Mouse (Mus musculus): Measurements from ENCODE around the gene Rfc5. TPM values are rescaled to one million over a fixed set of nuclear protein-coding genes. Genes with fewer than 3 reads are reported as not detected.
A peak's percentile ranks its signal among the peaks of the same experiment; 100 is the strongest.

Rfc5 gene
- polyA plus RNA-seq, 1 experiment from 2014 or later, result 130 TPM

DNA sequence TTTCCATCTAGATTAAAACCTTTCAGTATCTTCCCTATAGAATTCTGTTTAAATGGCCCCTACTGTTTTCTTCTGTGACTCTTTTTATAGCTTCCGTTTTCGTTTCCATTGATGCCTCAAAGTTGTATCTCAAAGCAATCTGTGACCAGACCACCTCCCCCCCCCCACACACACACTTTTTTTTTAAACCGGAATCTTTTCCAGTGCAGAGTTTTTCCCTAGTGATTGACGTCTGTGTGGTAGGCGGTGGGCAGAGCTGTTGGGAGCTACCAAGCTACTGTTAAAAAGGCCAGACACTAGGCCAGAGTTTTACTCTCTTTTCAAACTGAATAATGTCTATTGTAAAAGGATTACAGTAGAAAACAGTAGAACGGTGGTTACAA is 30.6 kb downstream of the Rfc5 start:
- H3K4me3 ChIP-seq, result peak overlapping the region; percentile 98
- peak overlapping the region; percentile 96 for H3K9ac ChIP-seq

DNA sequence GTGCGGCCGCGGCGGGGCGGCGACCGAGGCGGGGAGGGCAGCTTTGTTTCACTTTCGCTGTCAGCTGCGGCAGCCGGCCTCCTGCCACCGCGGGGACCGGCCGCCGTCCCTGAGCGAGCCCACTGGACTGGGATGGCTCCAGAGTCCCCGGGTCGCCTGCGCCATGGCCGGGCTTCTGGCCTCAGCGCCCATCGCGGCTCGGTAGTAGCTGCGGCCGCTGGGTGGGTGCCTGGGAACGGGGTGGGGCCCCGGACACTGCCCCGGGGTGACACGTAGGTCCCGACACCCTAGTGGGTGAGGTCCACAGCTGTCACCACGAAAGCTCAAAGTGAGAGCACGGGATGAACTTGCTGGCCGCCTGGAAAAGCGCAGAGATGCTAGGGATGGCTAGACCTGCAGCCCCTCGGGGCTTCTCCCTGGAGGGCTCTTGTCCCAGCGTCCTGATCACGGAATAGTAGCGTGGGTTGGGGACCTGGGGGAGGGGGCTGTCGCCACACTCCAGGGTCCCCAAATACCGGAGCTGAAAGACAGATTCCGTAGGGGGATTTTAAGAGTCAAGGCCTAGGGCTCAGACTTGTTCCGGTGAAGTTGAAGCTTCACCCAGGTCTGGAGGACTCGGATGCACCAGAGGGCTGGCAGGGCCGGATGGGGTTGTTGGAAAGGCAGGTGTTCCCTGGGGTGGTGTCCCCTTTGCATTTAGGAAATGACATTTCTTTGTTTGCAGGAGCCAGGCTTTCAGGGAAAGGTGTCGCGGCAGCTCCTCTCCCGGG is 31.2 kb downstream of the Rfc5 start:
- peaks cover 66% of the 10 kb centered on the region for H3K4me1 ChIP-seq
- peak; percentile 24 for ATAC-seq (ENCODE audit: borderline replicate concordance, extremely low read depth, low FRiP score, low TSS enrichment)
- no peaks in the 10 kb centered on the region for H3K36me3 ChIP-seq
- H3K27me3 ChIP-seq, result no peaks in the 10 kb centered on the region
- WGBS, result under 1% methylated on average over 45 of the region's 49 CpGs
- no peaks in the 10 kb centered on the region for H3K9me3 ChIP-seq
- H3K27ac ChIP-seq, result peak overlapping the region; percentile 96
- H3K4me2 ChIP-seq, result peak overlapping the region; percentile 86
- H3K4me3 ChIP-seq, result peak overlapping the region; percentile 98
- H3K9ac ChIP-seq, result peak overlapping the region; percentile 96

More for the DNA sequence above, 30.6 kb downstream of the Rfc5 start:
- no peak overlapping the region for H3K27ac ChIP-seq
- 8% methylated on average over 6 of the region's 6 CpGs for WGBS
- peaks cover 72% of the 10 kb centered on the region for H3K4me1 ChIP-seq
- no peaks in the 10 kb centered on the region for H3K36me3 ChIP-seq
- H3K9me3 ChIP-seq, result no peaks in the 10 kb centered on the region
- peak overlapping the region; percentile 86 for H3K4me2 ChIP-seq
- ATAC-seq (ENCODE audit: borderline replicate concordance, extremely low read depth, low FRiP score, low TSS enrichment), result no peak
- no peaks in the 10 kb centered on the region for H3K27me3 ChIP-seq

DNA sequence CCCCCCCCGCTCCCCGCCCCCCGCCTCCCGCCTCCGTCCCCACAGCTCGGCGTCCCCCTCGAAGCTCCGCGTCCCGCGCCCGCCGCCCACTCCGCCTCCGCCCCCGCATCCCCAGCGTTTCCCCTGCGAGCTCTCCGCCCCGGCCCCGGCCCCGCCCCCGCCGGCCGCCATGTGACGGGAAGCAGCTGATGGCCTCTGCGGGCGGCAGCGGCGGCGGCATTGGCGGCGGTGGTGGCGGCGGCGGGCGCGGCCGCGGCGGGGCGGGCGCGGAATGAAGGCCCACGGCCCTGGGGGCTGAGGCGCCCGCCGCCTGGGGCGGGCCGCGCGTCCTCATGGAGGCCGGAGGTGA is 31.7 kb downstream of the Rfc5 start, which contains the start of gene Wsb2:
Gene Wsb2 (plus strand): TSS at position 176 of the 349 bp plus-strand sequence.
- peak; percentile 81 for ATAC-seq (ENCODE audit: borderline replicate concordance, extremely low read depth, low FRiP score, low TSS enrichment)
- H3K4me3 ChIP-seq, result peak within 1 kb of the TSS; percentile 98
- 0% methylated on average over 13 of the region's 54 CpGs for WGBS
- peak within 1 kb of the TSS; percentile 96 for H3K9ac ChIP-seq
- no peaks in the 10 kb centered on the region; the same call in 1 of the 2 replicates for H3K36me3 ChIP-seq
- peak within 1 kb of the TSS; percentile 96 for H3K27ac ChIP-seq
- peak within 1 kb of the TSS; percentile 86 for H3K4me2 ChIP-seq
- H3K27me3 ChIP-seq, result no peaks in the 10 kb centered on the region
- peaks cover 60% of the 10 kb centered on the region for H3K4me1 ChIP-seq
- H3K9me3 ChIP-seq, result no peaks in the 10 kb centered on the region

DNA sequence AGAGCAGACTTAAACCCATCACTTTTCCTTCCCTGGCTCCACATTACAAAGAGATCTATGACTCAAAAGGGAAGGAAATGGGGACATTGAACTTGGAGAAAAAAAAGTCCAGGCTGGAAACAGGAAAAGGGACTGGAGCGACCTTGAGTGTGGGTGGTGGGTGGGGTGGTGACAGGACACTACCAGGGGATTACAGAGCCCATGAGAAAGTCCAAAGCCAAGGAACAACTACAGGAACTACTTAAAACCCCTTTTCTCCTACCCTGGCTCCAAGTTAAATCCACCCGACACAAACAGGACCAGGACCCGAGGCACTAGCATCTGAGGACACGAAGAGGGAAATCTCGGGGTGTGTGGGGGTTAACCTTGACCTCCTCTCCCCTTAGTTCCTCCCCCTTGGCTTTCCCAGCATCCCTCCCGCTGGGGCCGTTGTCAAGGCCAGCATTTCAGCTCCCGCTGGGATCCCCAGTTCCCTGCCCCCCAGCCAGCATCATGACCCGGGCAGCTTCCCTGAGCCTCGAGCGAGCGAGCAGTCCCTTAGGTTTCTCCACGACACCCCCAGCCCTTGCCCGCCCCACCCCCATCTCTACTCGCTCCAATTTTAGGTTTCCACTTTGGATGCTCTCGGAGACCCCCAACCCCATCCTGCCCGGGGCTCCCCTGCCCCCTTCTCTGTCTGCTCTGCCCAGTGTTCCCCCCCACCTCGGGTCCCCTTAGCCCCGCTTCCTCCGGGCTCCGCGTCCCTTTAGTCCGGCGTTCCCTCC is 32.3 kb downstream of the Rfc5 start:
- no peaks in the 10 kb centered on the region for H3K9me3 ChIP-seq
- peak; percentile 47; the same call in 1 of the 2 replicates for ATAC-seq (ENCODE audit: borderline replicate concordance, extremely low read depth, low FRiP score, low TSS enrichment)
- H3K4me3 ChIP-seq, result peak overlapping the region; percentile 98
- peak overlapping the region; percentile 96 for H3K27ac ChIP-seq
- H3K27me3 ChIP-seq, result no peaks in the 10 kb centered on the region
- H3K4me2 ChIP-seq, result peak overlapping the region; percentile 86
- H3K4me1 ChIP-seq, result peaks cover 56% of the 10 kb centered on the region
- no peaks in the 10 kb centered on the region; the same call in 1 of the 2 replicates for H3K36me3 ChIP-seq
- 0% methylated on average over 17 of the region's 24 CpGs for WGBS
- peak overlapping the region; percentile 96 for H3K9ac ChIP-seq

DNA sequence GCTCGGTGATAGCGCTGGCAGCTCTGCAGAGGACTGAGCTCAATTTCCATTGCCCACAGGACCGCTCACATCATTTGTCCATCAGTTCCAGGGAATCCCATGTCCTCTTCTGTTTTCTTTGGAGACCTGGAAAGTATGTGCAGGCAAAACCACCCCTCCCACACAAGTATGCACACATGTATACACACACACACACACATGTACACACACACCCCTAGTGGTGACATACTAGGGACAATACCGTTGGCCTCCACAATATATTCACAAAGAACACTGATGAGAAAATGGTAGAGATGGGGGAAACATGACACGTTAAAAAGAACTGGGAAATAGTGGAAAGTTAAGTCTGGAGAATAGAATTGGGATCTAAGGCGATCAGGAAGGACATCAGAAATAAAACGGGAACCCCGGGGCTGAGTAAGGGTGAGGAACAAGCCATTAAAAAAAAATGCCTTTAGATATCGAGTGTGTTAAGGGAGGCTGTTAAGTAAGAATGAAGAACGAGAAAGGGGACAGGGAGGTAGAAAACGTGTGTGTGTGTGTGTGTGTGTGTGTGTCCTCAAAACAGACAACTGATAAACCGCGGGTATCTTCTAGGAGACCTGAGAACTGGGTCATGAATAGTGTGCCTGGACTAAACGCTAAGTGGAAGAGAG is 33.1 kb downstream of the Rfc5 start:
- Histone ChIP-seq H3K4me1 (peaks cover 50% of the 10 kb centered on the region), H3K9me3 (no peaks in the 10 kb centered on the region), H3K27ac (peak overlapping the region; percentile 96), H3K9ac (no peak overlapping the region), H3K27me3 (no peaks in the 10 kb centered on the region), H3K36me3 (no peaks in the 10 kb centered on the region; the same call in 1 of the 2 replicates), H3K4me2 (peak overlapping the region; percentile 86), H3K4me3 (peak overlapping the region; percentile 98; the same call in 1 of the 2 replicates)
- no peak for ATAC-seq (ENCODE audit: borderline replicate concordance, extremely low read depth, low FRiP score, low TSS enrichment)
- 28% methylated on average over 14 of the region's 14 CpGs for WGBS

DNA sequence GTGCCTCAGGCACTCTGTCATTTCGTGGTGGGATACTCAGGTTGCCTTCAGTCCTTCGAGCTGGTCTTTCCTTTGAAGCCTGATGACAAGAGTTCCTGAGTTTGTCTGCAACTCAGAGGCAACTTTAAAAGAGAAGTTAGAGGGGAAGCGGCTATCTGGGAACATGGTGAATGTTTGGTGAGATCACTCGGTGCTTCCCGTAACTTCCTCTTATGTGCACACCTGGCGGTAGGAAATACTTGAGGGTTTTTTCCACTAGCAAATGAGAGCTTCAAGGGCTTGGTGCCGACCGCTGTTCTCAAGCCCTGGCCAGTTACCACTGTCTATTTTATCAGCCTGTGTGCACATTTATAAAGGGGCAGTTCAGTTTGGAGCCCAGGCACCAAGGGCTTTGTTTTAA is 34.7 kb downstream of the Rfc5 start:
- no peak for ATAC-seq (ENCODE audit: borderline replicate concordance, extremely low read depth, low FRiP score, low TSS enrichment)
- H3K36me3 ChIP-seq, result peaks cover 6% of the 10 kb centered on the region; the same call in 1 of the 2 replicates
- no peaks in the 10 kb centered on the region for H3K9me3 ChIP-seq
- H3K4me3 ChIP-seq, result no peak overlapping the region
- WGBS, result 53% methylated on average over 8 of the region's 8 CpGs
- H3K4me2 ChIP-seq, result no peak overlapping the region
- H3K4me1 ChIP-seq, result peaks cover 33% of the 10 kb centered on the region
- H3K27ac ChIP-seq, result no peak overlapping the region
- H3K27me3 ChIP-seq, result no peaks in the 10 kb centered on the region
- H3K9ac ChIP-seq, result no peak overlapping the region

DNA sequence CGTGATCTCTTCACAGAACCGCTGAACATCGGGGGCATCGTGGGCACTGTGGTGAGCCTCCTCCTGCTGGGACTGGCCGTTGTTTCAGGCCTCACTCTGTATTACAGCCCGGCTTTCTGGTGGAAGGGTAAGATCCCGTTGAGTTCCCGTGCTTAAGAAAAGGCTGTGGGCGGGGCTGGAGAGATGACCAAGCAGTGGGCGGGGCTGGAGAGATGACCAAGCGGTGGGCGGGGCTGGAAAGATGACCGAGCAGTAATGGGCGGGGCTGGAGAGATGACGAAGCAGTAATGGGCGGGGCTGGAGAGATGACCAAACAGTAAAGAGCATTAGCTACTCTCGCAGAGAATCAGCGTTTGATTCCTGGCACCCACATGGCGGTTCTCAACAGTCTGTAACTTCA is 40.6 kb downstream of the Rfc5 start:
- Histone ChIP-seq H3K36me3 (peaks cover 18% of the 10 kb centered on the region; the same call in 1 of the 2 replicates), H3K4me2 (no peak overlapping the region), H3K27me3 (no peaks in the 10 kb centered on the region), H3K4me3 (no peak overlapping the region), H3K4me1 (no peaks in the 10 kb centered on the region), H3K27ac (no peak overlapping the region), H3K9me3 (no peaks in the 10 kb centered on the region), H3K9ac (no peak overlapping the region)
- ATAC-seq (ENCODE audit: borderline replicate concordance, extremely low read depth, low FRiP score, low TSS enrichment), result peak; percentile 65; the same call in 1 of the 2 replicates
- 39% methylated on average over 19 of the region's 19 CpGs for WGBS

DNA sequence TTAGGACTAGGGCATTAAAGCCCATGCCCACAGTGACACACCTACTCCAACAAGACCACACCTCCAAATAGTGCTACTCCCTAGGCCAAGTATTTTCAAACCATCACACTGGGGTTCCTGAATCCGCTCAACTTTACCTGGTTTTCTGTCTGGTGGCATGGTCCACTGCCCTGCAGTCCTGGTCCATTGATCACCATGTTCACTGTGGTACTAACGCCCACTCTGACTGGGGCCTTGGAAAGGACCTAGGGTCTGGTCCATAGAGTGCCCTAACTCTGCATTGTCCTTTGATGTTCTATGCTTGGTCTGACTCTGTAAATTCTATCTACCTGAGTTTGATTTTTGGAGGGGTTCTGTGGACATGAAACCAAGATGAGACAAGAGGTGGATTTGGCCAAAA is 41.0 kb downstream of the Rfc5 start:
- H3K4me1 ChIP-seq, result no peaks in the 10 kb centered on the region
- no peak overlapping the region for H3K4me2 ChIP-seq
- no peak overlapping the region for H3K27ac ChIP-seq
- peaks cover 18% of the 10 kb centered on the region; the same call in 1 of the 2 replicates for H3K36me3 ChIP-seq
- no peak overlapping the region for H3K9ac ChIP-seq
- no peak overlapping the region for H3K4me3 ChIP-seq
- H3K27me3 ChIP-seq, result no peaks in the 10 kb centered on the region
- ATAC-seq (ENCODE audit: borderline replicate concordance, extremely low read depth, low FRiP score, low TSS enrichment), result no peak
- 93% methylated on average over 2 of the region's 2 CpGs for WGBS
- H3K9me3 ChIP-seq, result no peaks in the 10 kb centered on the region

DNA sequence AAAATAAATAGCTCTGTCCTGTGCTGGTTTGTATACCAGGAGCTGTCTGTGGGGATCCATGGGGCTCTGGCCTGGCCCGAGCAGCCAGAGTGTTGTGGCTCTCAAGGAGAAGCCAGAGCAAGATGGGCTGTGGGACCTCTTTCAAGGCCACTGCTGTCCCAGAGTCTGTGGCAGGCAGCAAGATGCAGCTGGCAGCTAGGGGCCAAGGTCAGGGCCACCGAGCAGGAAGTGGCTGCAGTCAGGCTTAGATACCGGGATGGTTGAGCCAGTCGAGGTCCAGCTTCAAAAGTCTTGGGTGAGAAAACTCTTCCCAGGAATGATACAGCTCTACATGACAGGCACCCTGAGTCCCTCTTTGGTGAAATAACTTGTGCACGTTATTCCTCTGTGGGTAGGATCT is 41.8 kb downstream of the Rfc5 start:
- no peak for ATAC-seq (ENCODE audit: borderline replicate concordance, extremely low read depth, low FRiP score, low TSS enrichment)

DNA sequence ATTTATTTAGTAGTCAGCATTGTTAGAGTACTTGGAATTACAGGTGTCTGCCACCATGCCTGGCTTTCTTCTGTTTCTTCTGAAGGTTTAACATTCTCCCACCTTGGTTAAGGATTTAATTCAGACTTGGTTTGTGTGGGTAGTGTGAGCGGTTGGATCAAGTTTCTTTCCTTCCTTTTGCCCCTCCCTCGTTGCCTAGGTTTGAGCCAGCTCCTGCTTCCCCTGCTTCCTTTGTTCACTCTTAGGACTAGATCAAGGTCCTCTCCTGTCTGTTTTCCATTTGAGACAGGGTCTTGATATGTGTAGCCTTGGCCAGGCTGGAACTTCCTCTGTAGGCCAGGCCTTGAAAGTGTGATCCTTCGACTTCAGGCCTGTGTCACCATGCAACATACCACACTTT is 42.6 kb downstream of the Rfc5 start:
- Histone ChIP-seq H3K27me3 (no peaks in the 10 kb centered on the region), H3K4me1 (no peaks in the 10 kb centered on the region), H3K36me3 (peaks cover 18% of the 10 kb centered on the region; the same call in 1 of the 2 replicates), H3K4me2 (no peak overlapping the region), H3K9ac (no peak overlapping the region), H3K27ac (no peak overlapping the region), H3K4me3 (no peak overlapping the region), H3K9me3 (no peaks in the 10 kb centered on the region)
- 47% methylated on average over 3 of the region's 3 CpGs for WGBS
- no peak for ATAC-seq (ENCODE audit: borderline replicate concordance, extremely low read depth, low FRiP score, low TSS enrichment)

More for the DNA sequence above, 41.8 kb downstream of the Rfc5 start:
- no peak overlapping the region for H3K4me3 ChIP-seq
- H3K36me3 ChIP-seq, result peaks cover 18% of the 10 kb centered on the region; the same call in 1 of the 2 replicates
- H3K9ac ChIP-seq, result no peak overlapping the region
- H3K4me1 ChIP-seq, result no peaks in the 10 kb centered on the region
- no peak overlapping the region for H3K4me2 ChIP-seq
- no peaks in the 10 kb centered on the region for H3K27me3 ChIP-seq
- H3K9me3 ChIP-seq, result no peaks in the 10 kb centered on the region
- WGBS, result 76% methylated on average over 5 of the region's 5 CpGs
- H3K27ac ChIP-seq, result no peak overlapping the region

DNA sequence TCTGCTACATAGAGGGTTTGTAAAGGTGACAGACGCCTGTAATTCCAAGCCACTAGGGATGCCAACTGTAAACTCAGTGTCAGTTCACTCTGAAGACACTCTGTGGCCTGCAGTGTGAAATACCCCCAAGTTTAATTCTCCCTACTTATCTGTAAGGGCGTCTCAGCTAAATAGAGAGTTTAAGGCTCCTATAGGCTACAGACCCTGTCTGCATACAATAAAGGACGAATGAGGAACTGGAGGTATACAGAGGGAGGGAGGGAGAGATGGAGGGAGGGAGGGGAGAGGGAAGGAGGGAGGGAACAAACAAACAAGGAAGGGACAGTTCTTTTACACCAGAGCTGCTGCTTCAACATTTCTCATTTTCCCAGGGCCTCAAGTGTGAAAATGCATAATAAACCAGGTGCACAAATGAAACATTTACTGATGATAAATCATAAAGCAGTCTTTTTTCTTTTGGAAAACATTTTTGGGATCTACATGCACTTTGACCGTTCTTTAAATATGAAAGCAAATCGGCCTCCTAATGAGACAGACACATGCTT is 43.3 kb downstream of the Rfc5 start:
- Histone ChIP-seq H3K4me2 (no peak overlapping the region), H3K4me3 (no peak overlapping the region), H3K27ac (no peak overlapping the region), H3K9me3 (no peaks in the 10 kb centered on the region), H3K4me1 (no peaks in the 10 kb centered on the region), H3K27me3 (no peaks in the 10 kb centered on the region), H3K36me3 (peaks cover 18% of the 10 kb centered on the region; the same call in 1 of the 2 replicates), H3K9ac (no peak overlapping the region)
- 77% methylated on average over 5 of the region's 5 CpGs for WGBS
- ATAC-seq (ENCODE audit: borderline replicate concordance, extremely low read depth, low FRiP score, low TSS enrichment), result no peak

All from lung, embryonic 15.5 days (tissue).